Mouse (Mus musculus): Measurements from ENCODE around the gene Vwa1. TPM values are rescaled to one million over a fixed set of nuclear protein-coding genes. Genes with fewer than 3 reads are reported as not detected.
A peak's percentile ranks its signal among the peaks of the same experiment; 100 is the strongest.

Vwa1 gene
- total and polyA plus RNA-seq, 2 experiments = 0.32 to 0.46 TPM

GRCm38 (mm10) chr4:155811929-155812664, 37.6 kb upstream of the Vwa1 start, which contains the start of gene Ccnl2:
Gene Ccnl2, plus strand, starts transcription at chr4:155812489.
- Histone ChIP-seq H3K79me2 (ENCODE audit: control insufficient read depth, insufficient read depth, low read length) (peaks cover 18% of the 10 kb centered on the region; the same call in 1 of the 2 replicates), H3K4me3 (ENCODE audit: insufficient read depth, low read depth, low read length) (peak within 1 kb of the TSS; percentile 84), H3K27ac (replicated peaks; ENCODE audit: insufficient read depth, low read depth, low read length) (peak within 1 kb of the TSS; percentile 84), H3K36me3 (ENCODE audit: control insufficient read depth, insufficient read depth, low read length) (peaks cover 58% of the 10 kb centered on the region), H3K4me1 (ENCODE audit: control insufficient read depth, insufficient read depth, low read length) (peaks cover 14% of the 10 kb centered on the region; the same call in 1 of the 2 replicates), H3K27me3 (ENCODE audit: control insufficient read depth, insufficient read depth, low read length) (no peaks in the 10 kb centered on the region), H3K9ac (ENCODE audit: low read depth, low read length) (peak within 1 kb of the TSS; percentile 96)
- DNase-seq (ENCODE audit: extremely low read depth, low read depth, low spot score) = peak; percentile 89
- WGBS = under 1% methylated on average over 60 of the region's 60 CpGs
- TF ChIP-seq POLR2A (IDR thresholded peaks at IDR 0.05; ENCODE audit: extremely low read depth, insufficient read depth, low read length) = peak; percentile 67; the same call in 1 of the 2 replicates
- TF ChIP-seq CTCF (IDR thresholded peaks at IDR 0.05; ENCODE audit: low read depth, low read length) = no peak

GRCm38 (mm10) chr4:155807841-155808240, 33.3 kb upstream of the Vwa1 start:
- Histone ChIP-seq H3K27ac (replicated peaks; ENCODE audit: insufficient read depth, low read depth, low read length) (no peak overlapping the region), H3K79me2 (ENCODE audit: control insufficient read depth, insufficient read depth, low read length) (peaks cover 22% of the 10 kb centered on the region), H3K9ac (ENCODE audit: low read depth, low read length) (no peak overlapping the region), H3K36me3 (ENCODE audit: control insufficient read depth, insufficient read depth, low read length) (peaks cover 38% of the 10 kb centered on the region), H3K4me3 (ENCODE audit: insufficient read depth, low read depth, low read length) (no peak overlapping the region), H3K27me3 (ENCODE audit: control insufficient read depth, insufficient read depth, low read length) (no peaks in the 10 kb centered on the region), H3K4me1 (ENCODE audit: control insufficient read depth, insufficient read depth, low read length) (peaks cover 15% of the 10 kb centered on the region)
- TF ChIP-seq POLR2A (IDR thresholded peaks at IDR 0.05; ENCODE audit: extremely low read depth, insufficient read depth, low read length) = no peak
- TF ChIP-seq CTCF (IDR thresholded peaks at IDR 0.05; ENCODE audit: low read depth, low read length) = no peak
- 45% methylated on average over 3 of the region's 3 CpGs for WGBS
- peak; percentile 62 for DNase-seq (ENCODE audit: extremely low read depth, low read depth, low spot score)

- H3K79me2 ChIP-seq (ENCODE audit: control insufficient read depth, insufficient read depth, low read length) = peaks cover 17% of the 10 kb centered on the region
- peak; percentile 75 for TF ChIP-seq POLR2A (IDR thresholded peaks at IDR 0.05; ENCODE audit: extremely low read depth, insufficient read depth, low read length)
- no peak for TF ChIP-seq CTCF (IDR thresholded peaks at IDR 0.05; ENCODE audit: low read depth, low read length)
- under 1% methylated on average over 58 of the region's 58 CpGs for WGBS
- peak; percentile 79 for DNase-seq (ENCODE audit: extremely low read depth, low read depth, low spot score)
- peak overlapping the region; percentile 92 for H3K4me3 ChIP-seq (ENCODE audit: insufficient read depth, low read depth, low read length)
- peak overlapping the region; percentile 92 for H3K9ac ChIP-seq (ENCODE audit: low read depth, low read length)
- H3K27me3 ChIP-seq (ENCODE audit: control insufficient read depth, insufficient read depth, low read length) = no peaks in the 10 kb centered on the region
- peaks cover 18% of the 10 kb centered on the region for H3K36me3 ChIP-seq (ENCODE audit: control insufficient read depth, insufficient read depth, low read length)
- peaks cover 10% of the 10 kb centered on the region for H3K4me1 ChIP-seq (ENCODE audit: control insufficient read depth, insufficient read depth, low read length)
- H3K27ac ChIP-seq (replicated peaks; ENCODE audit: insufficient read depth, low read depth, low read length) = peak overlapping the region; percentile 59
Observed at GRCm38 (mm10) chr4:155803340-155804041, 29.0 kb upstream of the Vwa1 start.

- WGBS = 19% methylated on average over 12 of the region's 12 CpGs
- TF ChIP-seq CTCF (IDR thresholded peaks at IDR 0.05; ENCODE audit: low read depth, low read length) = peak; percentile 16; the same call in 1 of the 2 replicates
- no peak for TF ChIP-seq POLR2A (IDR thresholded peaks at IDR 0.05; ENCODE audit: extremely low read depth, insufficient read depth, low read length)
- Histone ChIP-seq H3K9ac (ENCODE audit: low read depth, low read length) (peak within 1 kb of the TSS; percentile 92), H3K4me1 (ENCODE audit: control insufficient read depth, insufficient read depth, low read length) (peaks cover 10% of the 10 kb centered on the region), H3K36me3 (ENCODE audit: control insufficient read depth, insufficient read depth, low read length) (peaks cover 11% of the 10 kb centered on the region), H3K27me3 (ENCODE audit: control insufficient read depth, insufficient read depth, low read length) (no peaks in the 10 kb centered on the region), H3K27ac (replicated peaks; ENCODE audit: insufficient read depth, low read depth, low read length) (peak within 1 kb of the TSS; percentile 59), H3K79me2 (ENCODE audit: control insufficient read depth, insufficient read depth, low read length) (peaks cover 17% of the 10 kb centered on the region), H3K4me3 (ENCODE audit: insufficient read depth, low read depth, low read length) (peak within 1 kb of the TSS; percentile 92)
- DNase-seq (ENCODE audit: extremely low read depth, low read depth, low spot score) = peak; percentile 44
Observed at GRCm38 (mm10) chr4:155802741-155803339, 28.3 kb upstream of the Vwa1 start, which contains the start of gene Mrpl20. Gene Mrpl20, plus strand, starts transcription at chr4:155802878.

- H3K79me2 ChIP-seq (ENCODE audit: control insufficient read depth, insufficient read depth, low read length) = peaks cover 17% of the 10 kb centered on the region
- H3K27ac ChIP-seq (replicated peaks; ENCODE audit: insufficient read depth, low read depth, low read length) = no peak overlapping the region
- no peak for DNase-seq (ENCODE audit: extremely low read depth, low read depth, low spot score)
- no peak for TF ChIP-seq CTCF (IDR thresholded peaks at IDR 0.05; ENCODE audit: low read depth, low read length)
- TF ChIP-seq POLR2A (IDR thresholded peaks at IDR 0.05; ENCODE audit: extremely low read depth, insufficient read depth, low read length) = no peak
- peaks cover 10% of the 10 kb centered on the region for H3K4me1 ChIP-seq (ENCODE audit: control insufficient read depth, insufficient read depth, low read length)
- WGBS = 100% methylated on average over 1 of the region's 1 CpGs
- H3K36me3 ChIP-seq (ENCODE audit: control insufficient read depth, insufficient read depth, low read length) = peaks cover 6% of the 10 kb centered on the region; the same call in 1 of the 2 replicates
- H3K27me3 ChIP-seq (ENCODE audit: control insufficient read depth, insufficient read depth, low read length) = no peaks in the 10 kb centered on the region
- H3K4me3 ChIP-seq (ENCODE audit: insufficient read depth, low read depth, low read length) = no peak overlapping the region
- no peak overlapping the region for H3K9ac ChIP-seq (ENCODE audit: low read depth, low read length)
Observed at GRCm38 (mm10) chr4:155802075-155802474, 27.6 kb upstream of the Vwa1 start.

Data from liver, adult 2 months (tissue).